Mouse (Mus musculus) intestine, postnatal 0 days (tissue): ENCODE results near the gene Ppan. TPM values are rescaled to one million over a fixed set of nuclear protein-coding genes. Genes with fewer than 3 reads are reported as not detected.

Experiments
- ATAC-seq: fragments of 200-750 bp; cut with Nextera tagmentation; 2 replicates; pipeline ENCODE4 v1.8.0; 2017; ENCODE audit warnings: mild to moderate bottlenecking, moderate TSS enrichment, moderate library complexity
- H3K27ac ChIP-seq: fragments of 300-500 bp; sonication (generic); 2 replicates; pipeline ENCODE4 v1.5.1; 2014; ENCODE audit warnings: mild to moderate bottlenecking, low read depth, low read length, moderate library complexity
- H3K27me3 ChIP-seq: fragments of 300-500 bp; sonication (generic); replicated peaks from 2 replicates; pipeline ENCODE4 v1.6.1; 2014; ENCODE audit warnings: low read length, mixed read lengths; ENCODE audit not compliant: control insufficient read depth, insufficient read depth
- H3K36me3 ChIP-seq: fragments of 300-500 bp; sonication (generic); 2 replicates; pipeline ENCODE4 v1.6.1; 2014; ENCODE audit warnings: mild to moderate bottlenecking, moderate library complexity; ENCODE audit not compliant: control insufficient read depth, insufficient read depth
- H3K4me1 ChIP-seq: fragments of 300-500 bp; sonication (generic); replicated peaks from 2 replicates; pipeline ENCODE4 v1.6.1; 2014; ENCODE audit warnings: antibody characterized with exemption, low read length, mixed read lengths; ENCODE audit not compliant: control insufficient read depth, insufficient read depth
- H3K4me2 ChIP-seq: fragments of 300-500 bp; sonication (generic); replicated peaks from 2 replicates; pipeline ENCODE4 v1.6.1; 2014; ENCODE audit warnings: low read depth, mild to moderate bottlenecking, moderate library complexity
- H3K4me3 ChIP-seq: fragments of 300-500 bp; sonication (generic); 2 replicates; pipeline ENCODE4 v1.5.1; 2014; ENCODE audit warnings: low read depth, low read length
- H3K9ac ChIP-seq: fragments of 300-500 bp; sonication (generic); 2 replicates; pipeline ENCODE4 v1.6.1; 2014; ENCODE audit warnings: mild to moderate bottlenecking, low read depth, low read length
- H3K9me3 ChIP-seq: fragments of 300-500 bp; sonication (generic); 2 replicates; pipeline ENCODE4 v1.6.1; 2016; ENCODE audit warnings: mixed run types; ENCODE audit not compliant: control insufficient read depth
- CTCF ChIP-seq: sonication (generic); IDR thresholded peaks from 2 replicates; pipeline ENCODE4 v1.5.1; 2016; ENCODE audit warnings: low read depth, mild to moderate bottlenecking, control low read depth, antibody characterized with exemption, moderate library complexity
- WGBS: fragments of 180-500 bp; shearing (Covaris S2); extraction: QIAGEN DNeasy Blood & Tissue Kit; methylation state at CpG from one replicate; pipeline ENCODE4 v1.1.7; 2014; 5-methylcytosine and 5-hydroxymethylcytosine counted together
- microRNA-seq: library from miRNA; unstranded; fragments of <30 nt; microRNA quantifications from one replicate; pipeline ENCODE4, GENCODE M21; 2016
- polyA plus RNA-seq: library from polyadenylated mRNA; unstranded; fragments of >200 nt; fragmentation: Nextera tagmentation; extraction: Ambion mirVana; gene quantifications from 2 replicates; pipeline ENCODE4 v1.2.1, GENCODE M21; 2015

The Ppan gene
- polyA plus RNA-seq, 1 experiment from 2014 or later = 18.7 TPM

DNA sequence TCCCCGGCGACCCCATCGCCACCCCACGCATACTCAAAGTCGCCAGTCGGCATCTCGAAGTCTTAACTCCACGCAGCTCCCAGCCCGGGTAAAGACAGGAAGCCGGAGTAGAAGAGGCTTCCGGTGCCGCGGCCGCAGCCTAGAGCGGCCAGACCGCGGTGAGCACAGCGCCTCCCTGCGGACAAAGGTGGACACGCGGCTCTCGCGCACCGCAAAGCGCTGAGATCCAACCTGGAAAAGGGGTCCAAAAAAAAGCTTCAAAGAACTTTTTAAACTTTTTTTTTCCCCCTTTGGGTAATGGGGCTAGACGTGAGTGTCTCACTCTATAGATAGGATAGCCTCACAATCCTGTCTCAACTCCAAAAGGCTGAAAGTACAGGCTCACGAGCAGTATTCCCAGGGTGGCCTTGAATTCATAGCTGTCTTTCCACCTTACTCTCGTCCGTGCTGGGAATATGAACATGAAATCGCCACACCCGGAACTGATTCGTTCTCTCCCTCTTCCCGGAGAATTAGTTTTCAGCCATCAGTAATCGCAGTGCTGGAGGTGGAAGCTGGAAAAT is 10.6 kb downstream of the Ppan start, which contains the start of gene Eif3g:
Gene Eif3g, minus strand, starts transcription at position 113 of the 563 bp plus-strand sequence.
- Histone ChIP-seq H3K4me2 (peak within 1 kb of the TSS; percentile 92), H3K27ac (peak within 1 kb of the TSS; percentile 57), H3K27me3 (no peaks in the 10 kb centered on the region), H3K9ac (peak within 1 kb of the TSS; percentile 85), H3K4me3 (peak within 1 kb of the TSS; percentile 94), H3K9me3 (no peaks in the 10 kb centered on the region), H3K4me1 (no peaks in the 10 kb centered on the region; the same call in 1 of the 2 replicates), H3K36me3 (peaks cover 32% of the 10 kb centered on the region)
- ATAC-seq = peak; percentile 82
- WGBS = 1% methylated on average over 34 of the region's 34 CpGs
- TF ChIP-seq CTCF = peak; percentile 96

DNA sequence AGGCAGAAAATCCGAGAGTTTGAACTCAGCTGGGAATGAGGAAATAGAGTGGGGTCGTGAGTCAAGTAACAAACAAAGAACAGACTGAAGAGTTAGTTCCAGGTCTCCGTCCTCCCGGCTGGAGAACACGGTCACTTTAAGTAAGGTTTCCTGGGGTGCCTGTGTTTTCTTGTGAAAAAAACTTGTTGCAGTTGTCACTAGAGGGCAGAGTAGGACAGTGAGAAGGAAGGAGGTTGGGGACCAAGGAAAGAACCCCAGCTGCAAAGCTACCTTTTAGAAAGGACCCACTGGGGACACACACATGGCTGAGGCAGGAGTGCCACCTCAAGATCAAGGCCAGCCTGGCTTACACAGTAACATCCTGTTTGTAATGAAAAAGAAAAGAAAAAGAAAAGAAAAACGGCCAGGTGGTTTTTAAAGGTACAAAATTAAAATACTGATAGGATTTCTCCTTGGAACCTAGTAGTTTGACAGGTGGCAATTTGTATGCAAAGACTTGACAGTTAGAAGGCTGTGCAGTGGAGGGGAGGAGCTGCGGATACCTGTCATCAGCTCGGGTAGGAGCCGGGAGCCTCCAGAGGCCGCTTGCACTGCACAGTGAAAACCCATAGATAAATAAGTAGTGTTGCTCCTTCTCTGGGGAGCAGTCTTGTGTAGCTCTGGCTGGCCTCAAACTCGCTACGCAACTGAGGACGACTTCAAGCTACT is 13.6 kb downstream of the Ppan start:
- WGBS = 9% methylated on average over 13 of the region's 13 CpGs

DNA sequence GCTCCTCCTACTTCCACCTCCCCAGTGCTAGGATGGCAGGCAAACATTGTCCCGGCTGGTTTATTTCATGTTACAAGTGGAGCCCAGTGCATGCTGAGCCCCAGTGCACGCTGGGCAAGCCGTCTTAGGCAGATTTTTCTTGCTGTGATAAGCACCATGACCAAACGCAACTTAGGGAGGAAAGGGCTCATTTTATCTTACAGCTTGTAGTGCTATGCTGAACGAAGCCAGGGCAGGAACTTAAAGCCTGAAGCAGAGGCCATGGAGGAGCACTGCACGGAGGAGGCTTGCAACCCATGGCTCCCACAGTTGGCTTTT is 14.2 kb downstream of the Ppan start:
- WGBS = 19% methylated on average over 6 of the region's 6 CpGs
- Histone ChIP-seq H3K4me1 (no peaks in the 10 kb centered on the region; the same call in 1 of the 2 replicates), H3K9ac (no peak overlapping the region), H3K27ac (no peak overlapping the region), H3K36me3 (peaks cover 14% of the 10 kb centered on the region), H3K4me2 (peak overlapping the region; percentile 33), H3K27me3 (no peaks in the 10 kb centered on the region), H3K4me3 (no peak overlapping the region), H3K9me3 (no peaks in the 10 kb centered on the region)
- TF ChIP-seq CTCF = no peak
- ATAC-seq = no peak

More for the DNA sequence above, 13.6 kb downstream of the Ppan start:
- H3K9me3 ChIP-seq = no peaks in the 10 kb centered on the region
- H3K27ac ChIP-seq = no peak overlapping the region
- no peak for ATAC-seq
- TF ChIP-seq CTCF = peak; percentile 84
- H3K4me1 ChIP-seq = no peaks in the 10 kb centered on the region; the same call in 1 of the 2 replicates
- H3K4me3 ChIP-seq = no peak overlapping the region
- H3K27me3 ChIP-seq = no peaks in the 10 kb centered on the region
- H3K4me2 ChIP-seq = peak overlapping the region; percentile 33
- peaks cover 14% of the 10 kb centered on the region for H3K36me3 ChIP-seq
- no peak overlapping the region for H3K9ac ChIP-seq

GRCm38 (mm10) chr9:20909948-20910347 is 22.0 kb downstream of the Ppan start:
- TF ChIP-seq CTCF = no peak
- H3K4me1 ChIP-seq = no peaks in the 10 kb centered on the region
- no peak overlapping the region for H3K27ac ChIP-seq
- 87% methylated on average over 9 of the region's 9 CpGs for WGBS
- no peak overlapping the region for H3K4me2 ChIP-seq
- ATAC-seq = no peak
- no peak overlapping the region for H3K9ac ChIP-seq
- no peak overlapping the region for H3K4me3 ChIP-seq
- H3K9me3 ChIP-seq = no peaks in the 10 kb centered on the region
- H3K36me3 ChIP-seq = peaks cover 89% of the 10 kb centered on the region
- H3K27me3 ChIP-seq = no peaks in the 10 kb centered on the region

GRCm38 (mm10) chr9:20916160-20916559 is 28.2 kb downstream of the Ppan start:
- H3K27ac ChIP-seq = no peak overlapping the region
- H3K9me3 ChIP-seq = no peaks in the 10 kb centered on the region
- no peak overlapping the region for H3K4me3 ChIP-seq
- H3K4me2 ChIP-seq = no peak overlapping the region
- H3K4me1 ChIP-seq = no peaks in the 10 kb centered on the region
- peak; percentile 70 for TF ChIP-seq CTCF
- no peaks in the 10 kb centered on the region for H3K27me3 ChIP-seq
- H3K9ac ChIP-seq = no peak overlapping the region
- no peak for ATAC-seq
- H3K36me3 ChIP-seq = peaks cover 92% of the 10 kb centered on the region
- WGBS = 71% methylated on average over 4 of the region's 4 CpGs

GRCm38 (mm10) chr9:20923258-20923657 is 35.3 kb downstream of the Ppan start:
- H3K27me3 ChIP-seq = no peaks in the 10 kb centered on the region
- no peak overlapping the region for H3K4me2 ChIP-seq
- H3K4me1 ChIP-seq = no peaks in the 10 kb centered on the region
- no peak for ATAC-seq
- H3K36me3 ChIP-seq = peaks cover 92% of the 10 kb centered on the region
- no peak overlapping the region for H3K9ac ChIP-seq
- no peaks in the 10 kb centered on the region for H3K9me3 ChIP-seq
- H3K4me3 ChIP-seq = no peak overlapping the region
- no peak for TF ChIP-seq CTCF
- no peak overlapping the region for H3K27ac ChIP-seq
- 94% methylated on average over 3 of the region's 3 CpGs for WGBS

Small RNA genes lying within 50 kb of the gene (microRNA-seq; reads per million reads assigned to microRNA genes)
- 0.82 reads per million for gene Mir7081

Other genes starting within 250 kb of the Ppan start
- 557 and 578 TPM in 2 replicates for gene Ubl5, start 245.3 kb upstream of the Ppan start, polyA plus RNA-seq
- 7.4 and 7.6 TPM in 2 replicates for gene Fbxl12, start 243.4 kb upstream of the Ppan start, polyA plus RNA-seq
- gene Pin1, start 236.1 kb upstream of the Ppan start, polyA plus RNA-seq = 27.1 and 27.2 TPM in 2 replicates
- gene Olfm2, start 141.8 kb upstream of the Ppan start, polyA plus RNA-seq = 3.7 and 4.1 TPM in 2 replicates
- gene Col5a3, start 73.1 kb upstream of the Ppan start, polyA plus RNA-seq = 1.2 and 1.9 TPM in 2 replicates
- gene Rdh8, start 69.7 kb upstream of the Ppan start, polyA plus RNA-seq = not detected in 2 replicates
- gene A230050P20Rik, start 19.5 kb upstream of the Ppan start, polyA plus RNA-seq = 4.9 and 5.6 TPM in 2 replicates
- 9.4 and 9.8 TPM in 2 replicates for gene Angptl6, start 8.4 kb upstream of the Ppan start, polyA plus RNA-seq
- 131 and 138 TPM in 2 replicates for gene Eif3g, start 10.4 kb downstream of the Ppan start, polyA plus RNA-seq
- 18.5 and 19.2 TPM in 2 replicates for gene Dnmt1, start 71.7 kb downstream of the Ppan start, polyA plus RNA-seq
- gene S1pr2, start 88.6 kb downstream of the Ppan start, polyA plus RNA-seq = 9.5 and 11.4 TPM in 2 replicates
- gene Mrpl4, start 114.6 kb downstream of the Ppan start, polyA plus RNA-seq = 107 and 113 TPM in 2 replicates
- gene Icam1, start 127.8 kb downstream of the Ppan start, polyA plus RNA-seq = 10.2 and 11.8 TPM in 2 replicates
- 0.12 and 0.20 TPM in 2 replicates for gene Icam4, start 141.2 kb downstream of the Ppan start, polyA plus RNA-seq
- 0.08 and 0.12 TPM in 2 replicates for gene Icam5, start 143.9 kb downstream of the Ppan start, polyA plus RNA-seq
- gene Zglp1, start 178.9 kb downstream of the Ppan start, polyA plus RNA-seq = not detected in 2 replicates
- 0.09 and 0.13 TPM in 2 replicates for gene Gm49373, start 184.9 kb downstream of the Ppan start, polyA plus RNA-seq
- gene Fdx1l, start 185.4 kb downstream of the Ppan start, polyA plus RNA-seq = 42.7 and 46.3 TPM in 2 replicates
- gene Gm38431, start 203.8 kb downstream of the Ppan start, polyA plus RNA-seq = 0.22 and 0.42 TPM in 2 replicates
- 22.5 and 26.2 TPM in 2 replicates for gene Raver1, start 203.8 kb downstream of the Ppan start, polyA plus RNA-seq
- 8.0 and 9.2 TPM in 2 replicates for gene Tyk2, start 243.1 kb downstream of the Ppan start, polyA plus RNA-seq